Mouse (Mus musculus): ENCODE measurements around the gene Eya4.

The Eya4 gene

GRCm38 (mm10) chr10:23060041-23060693 lies 290.4 kb downstream of the Eya4 start:
- no peak for DNase-seq

- DNase-seq = peak in 1 of 2 experiments; percentile 21
Measured at GRCm38 (mm10) chr10:23053379-23053915, 297.1 kb downstream of the Eya4 start.

All from kidney, postnatal 4 days (tissue).